Mouse (Mus musculus): ENCODE measurements at regions not wholly inside any gene's neighbourhood (a gene's known extent, or its start where the extent isn't known, plus 50 kb on each side); places are given as distances from the start of the nearest gene placed in this dataset.

DNA sequence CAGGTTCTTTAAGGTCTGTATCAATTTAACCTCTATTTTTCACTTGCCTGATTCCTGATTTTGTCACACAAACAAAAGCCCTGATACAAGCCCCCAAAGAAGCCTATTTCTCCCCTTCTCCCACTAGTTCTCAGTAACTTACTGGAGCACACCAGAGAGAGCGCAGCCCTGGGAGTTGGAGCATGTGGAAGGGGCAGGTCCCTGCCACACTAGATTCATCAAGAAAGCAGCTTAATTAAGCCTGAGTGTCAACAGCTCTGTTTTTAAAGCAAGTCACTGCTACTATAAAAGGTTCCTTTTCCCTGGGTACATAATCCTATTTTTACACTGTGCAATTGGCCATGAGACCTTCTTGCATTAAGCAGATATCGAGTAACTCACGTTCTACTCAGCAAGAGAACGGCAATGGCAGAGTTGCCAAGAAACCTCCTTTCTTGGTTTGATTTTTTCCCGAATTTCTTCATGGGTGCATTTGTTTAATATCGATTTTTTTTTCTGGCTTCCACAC, 166.2 kb downstream of the Emx2 start:
- TF ChIP-seq CTCF (conservative IDR thresholded peaks at IDR 0.05): no peak
- Histone ChIP-seq H3K4me3 (no peak overlapping the region), H3K27ac (no peak overlapping the region)
- no peak for DNase-seq (ENCODE audit: low spot score in 2 of 2)

DNA sequence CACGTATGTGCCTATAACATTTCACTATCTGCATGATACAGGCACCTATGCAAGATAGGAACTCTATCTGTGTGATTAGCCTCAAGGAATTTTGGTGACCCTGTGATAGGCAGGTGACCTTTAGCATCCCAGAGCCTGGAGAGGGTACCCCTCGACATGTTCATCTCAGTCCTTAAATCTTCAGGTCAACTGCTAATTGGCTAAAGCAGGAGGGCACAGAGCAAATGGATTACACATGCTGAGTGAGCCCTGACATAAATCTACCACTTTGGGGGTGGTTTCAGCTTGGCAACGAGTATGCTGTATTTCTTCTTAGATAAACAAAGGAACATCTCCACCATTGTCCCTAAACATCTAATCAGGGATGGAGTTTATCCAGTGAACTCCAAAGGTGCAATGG, 169.5 kb downstream of the Emx2 start:
- no peak for DNase-seq (ENCODE audit: low spot score in 2 of 2)
- no peak overlapping the region for H3K27ac ChIP-seq
- no peak overlapping the region for H3K4me3 ChIP-seq
- TF ChIP-seq CTCF (conservative IDR thresholded peaks at IDR 0.05): no peak

GRCm38 (mm10) chr19:59628296-59629160, 170.4 kb downstream of the Emx2 start:
- no peak overlapping the region for H3K4me3 ChIP-seq
- no peak overlapping the region for H3K27ac ChIP-seq
- no peak for DNase-seq (ENCODE audit: low spot score in 2 of 2)
- TF ChIP-seq CTCF (conservative IDR thresholded peaks at IDR 0.05): no peak

DNA sequence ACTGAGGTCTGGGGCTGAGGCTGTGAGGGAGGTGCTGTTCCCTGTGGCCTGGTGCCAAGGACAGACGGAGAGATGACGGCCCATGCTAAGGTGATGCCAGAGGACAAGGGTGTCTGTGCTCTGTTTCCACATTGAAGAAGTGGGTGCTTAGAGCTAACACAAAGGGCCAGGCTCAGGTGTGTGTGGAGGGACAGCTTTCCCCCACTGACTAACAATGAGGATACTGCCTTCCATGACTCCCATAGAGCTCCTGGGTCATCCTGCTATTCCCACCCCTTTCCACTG, 170.9 kb downstream of the Emx2 start:
- TF ChIP-seq CTCF (conservative IDR thresholded peaks at IDR 0.05): no peak
- no peak overlapping the region for H3K4me3 ChIP-seq
- DNase-seq (ENCODE audit: low spot score in 2 of 2): no peak
- H3K27ac ChIP-seq: no peak overlapping the region

DNA sequence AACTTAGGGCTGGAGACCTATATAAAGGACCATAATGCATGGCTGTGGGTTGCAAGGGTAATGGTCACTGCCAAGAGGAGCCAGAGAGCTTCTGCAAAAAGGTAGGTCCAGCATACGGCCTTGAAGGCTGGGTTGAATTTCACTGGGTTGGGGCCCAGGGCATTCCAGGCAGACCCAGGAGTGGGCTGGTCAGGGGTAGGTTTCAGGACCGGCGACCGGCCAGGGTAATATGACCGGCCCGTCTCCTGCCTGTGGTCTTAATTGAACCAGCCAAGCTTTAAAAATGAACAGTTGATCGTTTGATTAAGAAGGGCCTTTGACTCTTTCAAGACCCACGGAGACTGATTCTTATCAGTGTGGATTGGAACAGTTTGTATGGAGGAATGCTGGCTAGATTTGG, 171.9 kb downstream of the Emx2 start:
- H3K4me3 ChIP-seq: no peak overlapping the region
- no peak overlapping the region for H3K27ac ChIP-seq
- TF ChIP-seq CTCF (conservative IDR thresholded peaks at IDR 0.05): no peak
- DNase-seq (ENCODE audit: low spot score in 2 of 2): no peak

DNA sequence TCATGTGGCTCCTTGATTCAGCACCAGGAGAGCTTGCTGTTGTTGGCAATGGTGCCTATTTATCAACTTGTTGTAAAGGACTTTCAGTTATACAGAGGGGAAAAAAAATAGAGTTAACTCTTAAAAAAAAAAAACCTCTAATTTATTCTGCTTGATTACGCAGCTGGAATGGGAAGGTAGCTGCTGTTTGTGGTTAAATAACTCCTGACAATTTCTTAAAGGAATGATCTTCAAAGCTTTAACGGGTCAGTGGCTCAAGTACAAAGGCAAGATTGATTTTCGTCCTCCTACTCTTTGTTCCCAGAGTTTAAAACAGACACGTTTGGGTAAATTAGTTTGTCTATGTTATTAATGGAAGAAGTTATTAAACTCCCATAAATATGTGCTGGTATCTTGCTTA, 172.5 kb downstream of the Emx2 start:
- TF ChIP-seq CTCF (conservative IDR thresholded peaks at IDR 0.05): no peak
- Histone ChIP-seq H3K27ac (no peak overlapping the region), H3K4me3 (no peak overlapping the region)
- DNase-seq (ENCODE audit: low spot score in 2 of 2): no peak

DNA sequence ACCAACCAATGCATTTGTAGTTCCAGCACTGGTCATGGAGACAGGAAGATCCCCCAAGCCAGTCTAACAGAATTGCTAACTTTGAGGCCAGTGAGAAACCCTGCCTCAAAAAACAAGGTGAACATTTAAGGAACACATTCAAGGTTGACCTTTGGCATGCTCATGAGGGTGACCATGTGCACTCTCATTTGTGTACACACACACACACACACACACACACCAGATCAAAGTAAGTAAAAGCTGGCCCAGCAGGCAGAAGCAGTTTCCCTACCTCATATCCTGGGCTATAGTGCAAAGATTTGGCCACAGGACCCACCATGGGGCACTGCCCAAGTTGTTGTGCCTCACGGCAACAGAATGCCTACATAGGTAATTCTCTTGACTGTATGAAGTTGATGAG, 173.4 kb downstream of the Emx2 start:
- no peak overlapping the region for H3K4me3 ChIP-seq
- no peak for TF ChIP-seq CTCF (conservative IDR thresholded peaks at IDR 0.05)
- DNase-seq (ENCODE audit: low spot score in 2 of 2): no peak
- no peak overlapping the region for H3K27ac ChIP-seq

DNA sequence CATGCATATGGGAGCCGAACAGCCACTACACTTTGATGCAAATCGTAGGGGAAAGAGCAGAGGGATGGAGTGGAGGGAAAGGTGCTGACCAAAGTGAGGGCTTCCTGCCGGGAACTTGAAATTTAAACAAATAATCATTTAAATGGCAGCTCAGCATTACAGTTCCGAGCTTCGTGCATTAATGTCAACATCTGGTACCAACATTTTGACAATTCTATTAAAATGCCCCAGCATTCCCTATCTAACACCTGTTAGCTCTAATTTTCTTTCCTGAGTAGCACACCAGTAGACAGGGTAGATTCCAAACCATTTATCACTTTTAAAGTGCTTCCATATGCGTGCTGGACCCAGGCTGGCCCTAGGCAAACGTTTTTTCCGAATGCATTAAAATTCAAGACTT, 178.1 kb downstream of the Emx2 start:
- Histone ChIP-seq H3K4me3 (no peak overlapping the region), H3K27ac (no peak overlapping the region)
- DNase-seq (ENCODE audit: low spot score in 2 of 2): no peak
- TF ChIP-seq CTCF (conservative IDR thresholded peaks at IDR 0.05): no peak

GRCm38 (mm10) chr19:59642606-59643005, 184.4 kb downstream of the Emx2 start:
- Histone ChIP-seq H3K27ac (no peak overlapping the region), H3K4me3 (no peak overlapping the region)
- no peak for TF ChIP-seq CTCF (conservative IDR thresholded peaks at IDR 0.05)
- no peak for DNase-seq (ENCODE audit: low spot score in 2 of 2)

DNA sequence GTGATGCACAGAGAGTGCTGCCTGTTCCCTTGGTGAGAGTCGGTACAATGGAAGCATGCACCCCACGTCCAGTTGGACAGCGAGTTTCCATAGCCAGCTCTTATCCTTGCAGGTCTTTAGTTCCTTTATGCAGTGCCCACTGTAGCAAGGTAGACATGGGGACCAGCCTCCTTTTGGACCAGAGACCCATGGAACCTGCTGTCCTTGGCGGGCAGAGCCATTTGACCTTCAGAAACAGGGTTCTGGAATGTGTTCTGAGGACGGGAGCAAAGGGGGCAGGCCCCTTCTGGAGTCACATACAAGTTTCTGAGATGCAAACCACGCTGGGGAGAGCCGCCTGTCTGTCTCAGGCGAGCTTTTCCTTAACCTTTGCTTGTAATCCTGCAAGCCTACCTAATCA, 188.1 kb downstream of the Emx2 start:
- TF ChIP-seq CTCF (conservative IDR thresholded peaks at IDR 0.05): no peak
- DNase-seq (ENCODE audit: low spot score in 2 of 2): no peak
- no peak overlapping the region for H3K27ac ChIP-seq
- H3K4me3 ChIP-seq: no peak overlapping the region

- no peak overlapping the region for H3K4me3 ChIP-seq
- H3K27ac ChIP-seq: no peak overlapping the region
- no peak for TF ChIP-seq CTCF (conservative IDR thresholded peaks at IDR 0.05)
- DNase-seq (ENCODE audit: low spot score in 2 of 2): no peak
Measured at GRCm38 (mm10) chr19:59646656-59647055, 188.5 kb downstream of the Emx2 start.

- DNase-seq (ENCODE audit: low spot score in 2 of 2): no peak
- Histone ChIP-seq H3K27ac (no peak overlapping the region), H3K4me3 (no peak overlapping the region)
- TF ChIP-seq CTCF (conservative IDR thresholded peaks at IDR 0.05): no peak
Measured at GRCm38 (mm10) chr19:59649421-59649820, 191.2 kb downstream of the Emx2 start.

- no peak for DNase-seq (ENCODE audit: low spot score in 2 of 2)
- Histone ChIP-seq H3K4me3 (no peak overlapping the region), H3K27ac (no peak overlapping the region)
- no peak for TF ChIP-seq CTCF (conservative IDR thresholded peaks at IDR 0.05)
Measured at GRCm38 (mm10) chr19:59650611-59651329, 192.6 kb downstream of the Emx2 start.
